Mouse (Mus musculus): ENCODE results near the gene Tm2d3. TPM values are rescaled to one million over a fixed set of nuclear protein-coding genes. Genes with fewer than 3 reads are reported as not detected.

The Tm2d3 gene
- 5.8 TPM for polyA plus RNA-seq (2014; fragmentation: Illumina TruSeq; extraction: RNeasy Lipid Tissue Mini Kit (QIAGEN cat#74804); ENCODE audit: low replicate concordance)

DNA sequence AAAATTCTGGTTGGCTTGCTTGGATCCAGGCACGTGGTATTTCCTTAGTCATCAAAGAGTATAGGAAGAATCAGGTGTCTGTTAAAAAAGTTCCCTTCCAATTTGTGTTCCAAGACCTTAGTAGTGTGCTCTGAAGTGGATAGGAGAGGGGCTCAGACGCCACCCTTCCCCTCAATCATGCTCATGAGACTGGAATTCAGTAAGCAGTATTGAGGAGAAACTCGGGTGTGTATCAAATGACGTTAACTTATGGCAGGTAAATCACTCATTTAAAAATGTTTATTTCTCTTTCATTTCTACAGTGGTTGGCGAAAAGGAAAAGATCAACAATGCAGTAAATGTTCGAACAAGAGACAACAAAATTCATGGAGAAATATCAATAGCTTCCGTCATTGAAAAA is at the start of gene Tm2d3:
Gene Tm2d3, plus strand, starts transcription at position 301 of the 400 bp plus-strand sequence.

DNA sequence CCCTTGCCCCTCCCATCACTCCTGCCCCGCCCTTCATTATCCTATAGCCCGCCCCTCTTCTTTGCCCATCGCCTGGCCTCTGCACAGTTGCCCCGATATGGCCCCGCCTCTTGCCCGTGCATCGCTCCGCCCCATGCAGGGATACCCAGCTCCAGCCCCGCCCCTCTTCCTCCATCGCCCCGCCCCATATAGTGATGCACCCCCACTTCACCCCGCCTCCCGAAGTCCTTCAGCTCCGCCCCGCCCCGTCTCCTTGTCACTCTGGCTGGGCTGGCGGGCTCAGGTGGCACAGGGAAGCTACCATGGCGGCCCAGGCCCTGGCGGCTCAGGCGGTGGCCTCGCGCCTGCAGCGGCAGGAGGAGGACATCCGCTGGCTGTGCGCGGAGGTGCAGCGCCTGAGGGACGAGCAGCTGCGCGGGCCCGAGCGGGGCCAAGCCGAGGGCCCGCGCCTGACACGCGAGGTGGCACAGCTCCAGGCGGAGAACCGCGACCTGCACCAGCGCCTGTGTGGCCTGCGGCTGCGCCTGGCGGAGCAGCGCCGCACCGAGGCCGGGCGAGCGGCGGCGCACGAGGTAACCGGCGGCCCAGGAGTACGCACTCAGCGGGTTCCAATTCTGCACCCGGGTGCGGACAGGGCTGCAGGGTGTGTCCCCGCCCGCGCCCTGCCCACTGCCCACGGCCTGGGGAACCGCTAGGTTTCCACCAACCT is 46.2 kb upstream of the Tm2d3 start, which contains the start of gene Tarsl2:
Gene Tarsl2, plus strand, starts transcription at position 256 of the 709 bp plus-strand sequence.

Other genes starting within 250 kb of the Tm2d3 start
- gene Tjp1, start 163.4 kb upstream of the Tm2d3 start, polyA plus RNA-seq (2014; fragmentation: Illumina TruSeq; extraction: RNeasy Lipid Tissue Mini Kit (QIAGEN cat#74804); ENCODE audit: low replicate concordance), result 65.2 TPM
- 8.4 TPM for gene Tarsl2, start 46.3 kb upstream of the Tm2d3 start, polyA plus RNA-seq (2014; fragmentation: Illumina TruSeq; extraction: RNeasy Lipid Tissue Mini Kit (QIAGEN cat#74804); ENCODE audit: low replicate concordance)
- gene Pcsk6, start 170.6 kb downstream of the Tm2d3 start, polyA plus RNA-seq (2014; fragmentation: Illumina TruSeq; extraction: RNeasy Lipid Tissue Mini Kit (QIAGEN cat#74804); ENCODE audit: low replicate concordance), result 2.2 TPM

Measured in small intestine, adult 10 weeks (tissue).